Mouse (Mus musculus): ENCODE measurements at regions not wholly inside any gene's neighbourhood (a gene's known extent, or its start where the extent isn't known, plus 50 kb on each side); places are given as distances from the start of the nearest gene placed in this dataset.
"Not testable (repeated sequence)": the region's sequence is repeated elsewhere in the genome, so short reads cannot be mapped to it uniquely, and the experiment has no call there.

DNA sequence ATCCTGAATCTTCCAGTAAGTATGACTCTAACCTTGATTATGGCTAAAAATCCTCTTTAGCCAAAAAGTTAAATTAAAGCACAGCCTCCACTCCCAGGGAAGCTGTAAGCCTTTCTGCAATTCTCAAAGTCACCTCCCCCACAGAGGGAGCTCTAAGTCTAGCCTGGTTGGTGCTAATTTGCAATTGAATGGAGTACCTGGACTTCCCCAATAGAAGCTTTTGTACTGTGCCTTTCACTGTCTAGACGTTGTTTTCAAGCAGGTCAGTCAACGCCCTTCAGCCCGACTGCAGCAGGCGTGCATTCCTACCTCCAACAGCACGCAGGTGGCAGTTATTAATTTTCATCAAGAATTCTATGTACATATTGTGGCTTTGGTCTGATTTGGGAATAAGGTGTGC is 87.2 kb downstream of the Catsperg2 start:
- DNase-seq, result not testable (repeated sequence)

DNA sequence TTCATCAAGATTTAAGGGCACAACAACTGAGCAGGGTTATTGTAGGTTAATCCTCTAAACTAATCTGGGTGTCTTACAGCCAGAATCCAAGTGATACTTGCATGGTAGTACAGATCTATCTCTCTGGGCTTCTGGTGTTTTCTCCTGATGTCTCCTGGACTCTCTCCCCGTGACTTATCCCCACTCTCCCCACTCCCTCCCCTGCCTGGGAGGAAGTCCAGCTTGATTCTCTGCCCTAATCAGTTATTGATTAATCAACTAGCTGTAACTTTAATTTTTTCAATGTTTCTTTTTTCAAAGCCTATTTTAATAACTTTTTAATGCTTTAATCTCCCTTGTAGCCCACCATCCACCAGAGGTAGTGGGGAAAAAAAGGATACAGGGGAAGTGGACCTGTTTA is 83.9 kb upstream of the Sipa1l3 start:
- DNase-seq, result no peak

- no peak for DNase-seq
Observed at GRCm38 (mm10) chr7:29601337-29601736, 82.9 kb upstream of the Sipa1l3 start.

- peak; percentile 81 for DNase-seq
Observed at GRCm38 (mm10) chr7:29597291-29597690, 78.8 kb upstream of the Sipa1l3 start.

DNA sequence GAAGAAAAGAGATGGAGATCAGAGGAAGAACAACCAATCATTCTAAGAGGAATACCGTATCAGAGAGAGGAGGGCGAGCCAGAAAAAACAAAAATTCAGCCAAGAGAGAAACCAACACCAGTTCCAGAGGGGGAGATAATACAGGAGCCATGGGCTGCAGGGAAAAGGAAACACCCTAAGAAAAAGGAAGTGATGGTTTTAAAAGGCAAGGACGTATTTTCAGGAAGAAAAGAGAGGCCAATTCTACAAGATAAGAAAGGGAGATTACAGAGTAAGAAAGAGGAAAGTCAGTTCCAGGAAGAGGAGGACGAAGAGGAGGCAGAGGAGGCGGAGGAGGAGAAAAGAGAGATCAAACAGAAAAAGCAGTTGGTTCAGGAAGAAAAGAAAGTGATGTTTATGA is 59.7 kb upstream of the Sipa1l3 start:
- no peak for DNase-seq

GRCm38 (mm10) chr7:29575606-29576005 is 57.2 kb upstream of the Sipa1l3 start:
- DNase-seq, result no peak

Data from thymus, postnatal 4 days (tissue).